Mouse (Mus musculus) kidney, adult 18-20 months (tissue): ENCODE data around the gene Gclm.

Experiments used
- DNase-seq: peaks from one replicate; pipeline ENCODE4 v3.0.0; 2021

The Gclm gene

DNA sequence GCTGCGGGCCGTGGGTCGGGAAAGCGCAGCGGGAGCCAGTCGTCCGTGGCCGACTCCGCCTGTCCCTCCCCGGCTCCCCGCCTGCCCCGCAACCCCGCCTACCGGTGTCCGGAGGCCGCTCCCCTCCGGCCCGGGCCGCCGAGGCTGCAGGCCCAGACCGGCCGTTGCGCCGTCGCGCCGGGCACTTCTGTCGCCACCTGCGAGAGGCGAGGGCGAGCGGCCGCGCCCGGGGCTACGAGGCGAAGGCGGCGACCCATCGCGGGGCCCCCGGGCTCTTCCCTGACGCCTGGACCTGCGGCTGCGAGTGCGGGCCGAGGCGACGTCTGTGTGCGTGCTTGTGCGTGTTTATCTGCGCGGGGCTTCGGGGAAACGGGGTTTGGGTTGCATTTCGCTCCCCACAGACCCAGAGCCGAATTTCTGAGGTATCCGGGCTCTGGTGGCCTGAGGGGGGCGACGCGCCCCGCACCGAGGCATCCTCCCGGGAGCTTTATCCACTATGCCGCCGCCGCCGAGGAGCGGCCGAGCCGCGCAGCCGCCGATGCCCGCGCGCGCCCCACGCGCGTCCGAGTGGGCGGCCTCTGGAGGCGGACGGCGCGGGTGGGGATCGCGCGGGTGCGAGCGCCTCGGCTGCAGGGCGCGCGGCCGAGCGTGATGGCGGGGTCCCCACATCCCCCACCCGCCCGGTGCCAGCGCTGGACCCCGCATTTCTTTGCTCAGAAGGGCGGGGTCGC lies 48.0 kb downstream of the Gclm start:
- DNase-seq, result no peak

DNA sequence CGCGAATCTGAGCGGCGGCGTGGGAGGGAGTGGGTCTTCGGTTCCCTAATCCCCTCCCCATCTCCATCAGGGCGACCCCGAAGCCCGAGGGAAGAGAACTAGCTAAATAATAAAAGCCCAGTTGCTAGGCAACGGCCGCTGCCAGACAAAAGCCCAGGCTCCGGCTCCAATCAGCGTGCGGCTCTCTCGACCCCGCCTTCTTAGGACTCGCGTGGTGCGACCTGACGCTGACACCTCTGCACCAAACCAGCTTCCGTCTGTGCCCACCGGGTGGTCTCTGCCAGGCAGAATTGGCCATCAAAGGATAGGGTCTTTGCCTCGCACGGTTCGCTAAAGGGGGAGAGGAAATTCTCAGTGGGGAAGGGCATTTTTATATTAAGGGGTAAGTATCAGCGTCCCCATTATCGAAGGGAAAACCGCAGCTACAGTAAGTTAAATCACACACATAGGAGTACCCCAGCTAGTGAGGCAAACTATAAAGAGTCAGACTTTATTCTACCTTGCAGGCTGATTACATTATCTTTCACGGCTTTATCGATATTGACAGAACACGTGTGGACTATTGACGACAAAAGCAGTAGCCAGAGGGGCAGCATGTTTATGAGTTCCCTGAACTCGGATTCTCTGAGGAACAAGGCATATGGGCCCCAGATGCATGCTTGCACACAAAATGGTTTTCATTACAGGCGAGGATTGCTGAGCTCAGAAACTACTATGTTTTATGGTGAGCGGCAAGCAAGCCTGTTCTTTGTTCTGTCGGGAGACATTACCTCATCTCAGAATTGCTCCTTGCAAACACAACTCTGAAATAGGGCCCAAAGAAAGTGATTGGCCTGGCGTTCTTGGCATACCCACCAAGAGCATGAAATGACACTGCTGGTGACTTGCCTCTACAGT lies 48.8 kb downstream of the Gclm start, which contains the start of gene Bcar3:
Bcar3 (plus strand) TSS at position 183 of the 897 bp plus-strand sequence.
- DNase-seq, result peak; percentile 92

DNA sequence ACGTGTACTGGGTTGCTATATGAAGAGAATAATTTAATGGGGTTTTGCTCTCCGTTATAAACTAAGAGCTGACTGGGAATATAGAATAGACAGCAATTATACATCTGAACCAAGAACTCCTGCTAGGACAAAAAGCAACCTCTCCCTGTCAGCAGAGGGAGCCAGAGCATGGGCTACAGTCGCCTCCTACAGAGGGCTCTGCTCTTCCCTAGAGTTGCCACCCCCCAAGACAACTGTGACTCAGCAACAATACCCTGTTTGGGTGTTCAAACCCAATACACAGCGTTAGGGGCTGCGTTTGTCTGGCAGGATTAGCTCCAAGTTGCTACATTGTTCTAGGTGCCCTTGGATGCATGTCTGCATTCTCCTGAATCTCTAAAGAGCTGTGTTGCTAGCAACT lies 50.2 kb downstream of the Gclm start:
- peak; percentile 53 for DNase-seq

DNA sequence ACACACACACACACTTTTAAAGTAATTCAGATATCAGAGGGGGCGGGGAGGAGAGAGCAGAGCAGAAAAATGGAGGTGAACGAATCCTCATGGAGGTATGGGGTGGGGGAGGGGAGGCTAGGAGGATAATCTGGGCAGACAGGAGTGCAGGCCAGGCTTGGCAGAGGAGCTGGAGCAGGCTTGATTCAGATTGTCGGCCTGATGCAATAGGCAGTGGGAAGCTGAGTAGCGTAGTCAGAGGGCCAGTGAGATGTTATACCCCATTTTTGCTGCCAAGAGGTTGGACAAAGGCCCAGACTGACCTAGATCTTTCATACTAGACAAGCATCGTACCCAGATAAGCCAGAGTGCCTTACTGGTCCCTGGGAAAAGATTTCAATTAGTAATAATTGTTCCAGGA lies 51.6 kb downstream of the Gclm start:
- DNase-seq, result no peak

DNA sequence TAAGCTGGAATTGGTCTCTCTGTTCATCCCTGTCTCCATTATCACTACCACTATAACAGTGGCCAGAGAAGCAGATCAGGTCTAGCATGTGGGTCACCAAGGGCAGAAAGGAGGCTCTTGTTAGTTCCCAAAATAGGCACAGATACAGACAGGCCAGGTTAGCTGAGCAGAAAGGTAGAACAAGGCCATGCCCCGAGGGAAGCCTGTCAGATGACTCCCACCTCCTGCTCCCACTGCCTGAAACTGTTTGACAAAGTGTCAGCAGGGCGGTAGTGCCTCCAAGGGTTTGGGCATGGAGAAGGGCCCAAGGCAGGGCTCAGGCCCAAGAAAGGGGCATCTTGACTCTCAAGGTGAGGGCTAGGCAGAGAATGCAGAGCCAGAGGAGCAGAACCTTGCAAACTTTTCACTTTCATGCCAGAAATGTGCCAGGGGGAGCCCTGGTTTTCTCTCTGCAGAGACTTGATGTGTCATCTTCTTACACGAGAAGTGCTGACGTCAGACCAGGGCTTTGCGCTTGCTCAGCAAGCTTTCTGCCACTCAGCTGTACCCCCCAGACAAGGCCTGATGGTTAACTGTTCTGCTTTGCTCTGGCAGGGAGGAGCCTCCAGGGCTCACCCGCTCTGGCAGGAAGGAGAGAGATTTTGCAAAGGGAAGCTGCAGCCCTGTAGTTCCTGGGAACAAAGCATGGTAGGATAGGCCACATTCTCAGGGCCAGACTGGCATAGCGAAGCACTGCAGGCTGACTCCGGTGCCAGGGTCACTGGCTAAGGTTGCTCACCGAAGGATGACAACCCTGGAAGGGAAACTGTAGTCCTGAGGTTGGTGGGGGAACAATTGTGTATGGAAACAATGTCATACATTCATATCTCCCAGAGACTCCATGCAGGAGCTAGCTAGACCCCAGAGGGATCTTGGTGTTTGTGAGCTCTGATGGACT lies 55.9 kb downstream of the Gclm start:
- peak; percentile 36 for DNase-seq

DNA sequence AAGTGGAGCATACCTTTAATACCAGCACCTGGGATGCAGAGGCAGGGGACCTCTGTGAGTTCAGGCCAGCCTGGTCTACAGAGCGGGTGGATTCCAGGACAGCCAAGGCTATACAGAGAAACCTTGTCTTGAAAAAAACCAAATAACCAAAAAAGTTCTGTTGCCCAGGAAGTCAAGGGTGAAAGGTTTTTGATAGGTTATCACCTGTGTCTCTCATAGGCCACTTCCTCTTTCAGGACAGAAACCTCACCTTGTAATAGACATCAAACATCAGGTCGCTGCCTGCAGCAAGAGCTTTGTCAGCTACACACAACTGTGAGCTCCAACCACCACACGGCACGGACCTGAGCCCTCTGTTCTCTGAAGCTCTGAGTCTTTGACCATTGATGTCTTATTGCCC lies 59.2 kb downstream of the Gclm start:
- no peak for DNase-seq

DNA sequence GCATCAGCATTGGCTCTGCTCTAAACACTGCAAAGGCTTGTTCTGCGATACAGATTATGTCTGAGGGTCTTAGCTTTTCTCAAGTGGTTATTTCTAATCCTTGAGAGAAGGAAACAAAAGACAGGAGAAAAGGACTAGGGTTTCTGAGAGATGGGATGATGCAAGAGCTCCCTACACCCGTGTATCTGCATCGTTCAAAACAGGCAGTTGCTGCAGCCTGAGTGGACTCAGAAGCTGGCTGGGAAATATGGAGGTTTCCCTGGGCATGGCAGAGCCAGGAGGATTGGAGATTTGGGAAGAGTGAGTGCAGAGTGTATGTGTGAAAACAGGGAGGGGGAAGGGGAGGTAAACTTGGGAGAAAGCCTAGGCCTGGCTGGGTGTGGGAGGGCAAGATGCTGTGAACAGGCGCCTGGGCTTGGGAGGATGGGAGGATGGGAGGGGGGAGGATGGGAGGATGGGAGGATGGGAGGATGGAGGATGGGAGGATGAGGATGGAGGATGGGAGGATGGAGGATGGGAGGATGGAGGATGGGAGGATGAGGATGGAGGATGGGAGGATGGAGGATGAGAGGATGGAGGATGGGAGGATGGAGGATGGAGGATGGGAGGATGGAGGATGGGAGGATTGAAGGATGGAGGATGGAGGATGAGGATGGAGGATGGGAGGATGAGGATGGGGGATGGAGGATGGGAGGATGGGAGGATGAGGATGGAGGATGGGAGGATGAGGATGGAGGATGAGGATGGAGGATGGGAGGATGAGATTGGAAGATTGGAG lies 62.7 kb downstream of the Gclm start:
- DNase-seq, result no peak

DNA sequence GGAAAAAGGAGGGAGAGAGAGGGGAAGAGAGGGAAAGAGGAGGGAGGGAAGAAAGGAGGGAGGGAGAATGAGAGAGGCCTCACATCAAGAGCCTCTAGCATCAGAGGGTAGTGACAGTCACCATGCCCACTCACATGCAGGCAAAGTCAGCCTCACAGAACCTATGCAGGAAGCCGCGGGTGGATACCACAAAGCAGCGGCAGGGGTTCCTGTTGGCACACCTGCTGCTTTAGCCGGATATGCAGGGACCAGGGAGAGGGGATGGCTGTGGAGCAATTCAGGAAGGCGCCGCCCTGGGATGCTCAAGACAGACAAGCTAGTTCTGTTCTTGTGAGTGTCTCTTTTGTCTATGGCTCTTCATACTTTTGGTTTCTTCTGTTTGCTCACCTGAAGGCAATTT lies 63.6 kb downstream of the Gclm start:
- no peak for DNase-seq

DNA sequence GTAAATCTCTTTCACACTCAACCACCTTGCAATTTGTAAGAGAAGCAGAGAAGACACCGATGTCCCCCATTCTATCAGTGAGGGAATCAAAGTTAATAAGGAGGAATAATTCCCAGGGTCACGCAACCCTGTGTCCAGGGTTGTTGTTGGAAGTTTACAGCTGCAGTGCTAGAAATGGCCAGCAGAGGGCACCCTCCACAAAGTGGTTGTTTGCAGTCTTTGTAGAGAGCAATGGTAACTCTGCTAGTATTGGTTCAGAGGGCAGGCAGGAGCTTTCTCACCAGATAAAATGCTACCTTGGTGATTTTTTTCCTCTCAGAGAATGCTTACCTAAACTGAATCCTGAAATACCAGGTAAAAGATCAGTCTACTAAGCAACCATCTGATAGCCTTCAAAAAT lies 66.7 kb downstream of the Gclm start:
- DNase-seq, result peak; percentile 91

DNA sequence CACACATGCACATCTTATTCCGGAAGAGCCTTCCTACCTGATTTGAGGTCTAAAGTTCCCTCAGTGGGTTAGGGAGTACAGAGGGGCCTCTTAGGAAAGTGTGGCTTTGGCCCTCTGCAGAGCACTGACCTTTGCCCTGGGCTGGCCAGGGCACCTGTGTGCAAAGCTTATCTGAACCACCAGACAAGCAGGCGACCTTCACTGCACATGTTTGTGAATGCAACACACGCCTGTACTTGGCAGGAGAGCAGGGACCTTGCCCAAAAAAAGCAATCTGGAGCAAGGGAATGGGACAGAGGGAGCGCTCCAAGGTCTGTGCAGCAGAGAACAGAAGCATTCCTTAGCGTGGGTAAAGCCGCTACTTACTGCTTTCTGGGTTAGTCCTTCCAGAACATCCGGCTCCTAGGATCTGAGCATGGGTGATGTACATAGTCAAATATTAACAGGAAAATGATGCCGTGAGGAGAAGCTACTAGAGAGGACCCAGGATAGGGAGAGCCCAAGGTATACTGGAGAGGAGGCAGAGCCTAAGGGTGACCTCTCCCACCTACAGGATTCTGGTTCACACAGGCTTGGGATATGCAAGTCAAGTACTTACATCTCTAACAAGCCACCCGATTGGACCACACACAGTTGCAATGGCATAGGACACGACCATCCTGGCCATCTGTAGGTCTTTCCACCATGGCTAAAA lies 67.7 kb downstream of the Gclm start:
- no peak for DNase-seq

DNA sequence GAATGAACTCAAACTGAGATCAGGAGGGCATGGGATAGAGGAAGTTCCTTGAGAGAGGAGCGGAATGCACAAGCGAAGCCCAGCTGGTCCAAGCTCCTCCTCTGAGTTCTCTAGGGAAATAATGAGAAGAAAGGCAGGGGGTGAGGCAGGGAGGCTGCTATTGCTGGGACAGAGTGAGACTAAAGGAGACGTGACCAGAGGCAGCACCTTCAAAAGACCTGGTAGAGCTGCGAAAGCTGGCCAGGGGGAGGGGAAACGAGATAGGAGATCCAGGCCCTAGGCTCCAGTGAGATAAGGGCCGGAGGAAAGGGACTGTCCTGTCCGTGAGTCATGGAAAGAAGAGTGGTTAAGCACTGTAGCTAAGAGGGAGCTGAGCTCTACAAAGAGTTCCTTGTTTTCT lies 68.6 kb downstream of the Gclm start:
- no peak for DNase-seq

DNA sequence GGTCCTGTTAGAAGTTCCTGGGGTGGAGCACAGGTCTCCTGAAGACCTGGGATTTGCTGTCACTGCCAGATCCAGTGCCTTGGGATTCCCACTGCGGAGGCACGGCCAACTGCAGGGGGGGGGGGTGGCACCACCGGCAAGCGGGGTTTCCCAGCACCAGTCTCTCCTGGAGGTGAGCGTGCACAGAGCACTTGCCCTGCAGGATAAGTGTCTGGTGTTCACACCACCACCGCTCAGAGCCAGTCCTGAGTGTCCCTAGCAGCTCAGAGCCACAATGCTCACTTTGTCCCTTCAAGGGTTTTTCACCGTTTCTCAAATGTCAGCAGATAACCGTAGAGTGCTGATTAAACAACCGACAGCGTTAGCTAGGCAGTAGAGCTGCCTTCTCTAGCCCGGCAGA lies 71.3 kb downstream of the Gclm start:
- no peak for DNase-seq

DNA sequence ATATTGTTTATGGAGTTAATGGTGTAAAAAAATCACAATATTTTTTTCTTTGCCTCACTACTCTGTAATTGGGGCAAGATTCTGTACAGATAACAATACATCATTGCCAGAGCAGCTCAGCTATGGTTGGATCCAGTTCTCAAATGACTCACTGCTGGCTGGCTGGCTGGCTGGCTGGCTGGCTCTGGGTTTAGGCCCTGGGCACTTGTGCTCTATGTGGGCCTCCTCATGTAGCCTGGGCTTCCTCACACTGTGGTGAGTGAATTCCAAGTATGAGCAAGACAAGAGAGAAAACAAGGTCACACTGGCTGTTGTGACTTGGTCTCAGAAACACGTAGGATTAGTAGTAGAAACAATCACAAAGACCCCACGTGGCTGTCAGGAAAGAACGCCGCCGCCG lies 72.0 kb downstream of the Gclm start:
- no peak for DNase-seq
